Mouse (Mus musculus) urinary bladder, postnatal 10 days (tissue): Measurements from ENCODE around the gene Actr8.
A peak's percentile ranks its signal among the peaks of the same experiment; 100 is the strongest.

ENCODE experiments used
- DNase-seq: peaks from one replicate; pipeline ENCODE4 v3.0.0; 2022; ENCODE audit warnings: low spot score

Actr8 gene

GRCm38 (mm10) chr14:29996000-29996751 lies 18.0 kb downstream of the Actr8 start:
- no peak for DNase-seq

GRCm38 (mm10) chr14:29997345-29997744 lies 19.2 kb downstream of the Actr8 start:
- DNase-seq = no peak

GRCm38 (mm10) chr14:29998747-29999474 lies 20.8 kb downstream of the Actr8 start:
- no peak for DNase-seq

GRCm38 (mm10) chr14:29999475-29999811 lies 21.3 kb downstream of the Actr8 start:
- DNase-seq = no peak

- peak; percentile 31 for DNase-seq
These were observed 30.8 kb downstream of the Actr8 start, which contains the start of the genes Il17rb and Chdh for GRCm38 (mm10) chr14:30008733-30009575. Gene Il17rb (minus strand): TSS chr14:30008896. Gene Chdh (plus strand): TSS chr14:30009023.

- no peak for DNase-seq
These were observed 31.9 kb downstream of the Actr8 start for GRCm38 (mm10) chr14:30009864-30010560.

GRCm38 (mm10) chr14:30011886-30012560 lies 33.9 kb downstream of the Actr8 start:
- no peak for DNase-seq

GRCm38 (mm10) chr14:30014487-30014886 lies 36.4 kb downstream of the Actr8 start:
- DNase-seq = no peak

GRCm38 (mm10) chr14:30015008-30015407 lies 36.9 kb downstream of the Actr8 start:
- no peak for DNase-seq

- DNase-seq = no peak
These were observed 38.5 kb downstream of the Actr8 start for GRCm38 (mm10) chr14:30016666-30017065.

- no peak for DNase-seq
These were observed 39.8 kb downstream of the Actr8 start for GRCm38 (mm10) chr14:30017794-30018462.

- no peak for DNase-seq
These were observed 40.3 kb downstream of the Actr8 start for GRCm38 (mm10) chr14:30018463-30018801.

GRCm38 (mm10) chr14:30018846-30019245 lies 40.7 kb downstream of the Actr8 start:
- no peak for DNase-seq

GRCm38 (mm10) chr14:30019375-30019774 lies 41.2 kb downstream of the Actr8 start:
- no peak for DNase-seq

GRCm38 (mm10) chr14:30019792-30020575 lies 41.8 kb downstream of the Actr8 start:
- no peak for DNase-seq

GRCm38 (mm10) chr14:30022471-30022870 lies 44.3 kb downstream of the Actr8 start:
- no peak for DNase-seq

GRCm38 (mm10) chr14:30024387-30024786 lies 46.2 kb downstream of the Actr8 start:
- no peak for DNase-seq

GRCm38 (mm10) chr14:30027378-30027777 lies 49.2 kb downstream of the Actr8 start:
- no peak for DNase-seq

GRCm38 (mm10) chr14:30033405-30033804 lies 55.3 kb downstream of the Actr8 start:
- DNase-seq = no peak

- DNase-seq = no peak
These were observed 60.3 kb downstream of the Actr8 start for GRCm38 (mm10) chr14:30038431-30038830.
